Mouse (Mus musculus): ENCODE measurements around the gene Tet2. TPM values are rescaled to one million over a fixed set of nuclear protein-coding genes. Genes with fewer than 3 reads are reported as not detected.

Tet2 gene
- polyA plus RNA-seq, 1 experiment from 2014 or later: 12.9 TPM

DNA sequence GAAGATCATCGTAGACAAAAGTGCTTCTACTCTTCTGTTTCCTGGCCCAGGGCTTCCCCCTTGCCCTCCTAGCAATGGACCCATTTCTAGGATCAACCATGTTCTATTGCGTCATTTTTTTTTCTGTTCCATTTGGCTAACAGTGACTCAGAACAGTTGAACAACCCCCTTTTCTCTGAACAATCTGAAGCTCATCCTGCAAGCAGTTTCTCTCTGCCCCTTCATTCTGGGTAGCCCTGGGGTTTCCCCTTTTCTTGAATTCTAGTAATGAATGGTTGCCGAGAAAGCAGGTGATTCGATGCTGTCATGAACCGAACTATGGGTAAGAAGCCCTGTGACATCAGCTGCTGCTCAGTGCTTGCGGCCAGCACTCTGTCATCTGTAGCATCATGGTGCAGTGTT, 108.0 kb downstream of the Tet2 start:
- no peak overlapping the region for H3K9ac ChIP-seq (ENCODE audit: low read length)

DNA sequence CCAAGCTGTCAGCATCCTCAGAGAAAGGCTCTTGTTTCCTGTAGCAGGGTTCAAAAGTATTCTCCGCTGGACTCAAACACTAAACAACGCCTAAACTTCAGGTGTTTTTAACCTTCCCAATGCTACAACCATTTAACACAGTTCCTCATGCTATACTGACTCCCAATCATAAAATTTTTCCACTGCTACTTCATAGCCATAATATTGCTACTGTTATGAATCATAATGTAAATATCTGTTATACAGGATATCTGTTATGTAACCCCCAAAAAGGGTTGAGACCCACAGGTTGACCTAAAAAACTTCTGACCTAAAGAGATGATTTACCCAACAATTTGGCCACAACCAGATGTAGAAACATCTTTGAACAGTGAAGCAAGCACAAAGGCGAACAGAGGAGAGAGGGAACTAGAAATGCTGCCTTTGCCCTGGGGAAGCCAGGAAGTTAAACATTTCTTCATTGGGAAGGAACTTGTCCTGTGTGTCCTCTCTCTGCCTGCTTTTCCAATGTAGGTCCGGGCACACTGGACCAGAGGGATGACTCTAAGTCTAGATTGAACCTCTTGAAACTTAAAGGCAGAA, 108.6 kb downstream of the Tet2 start:
- ATAC-seq (ENCODE audit: low FRiP score, low TSS enrichment) (no peak), DNase-seq (ENCODE audit: low spot score) (no peak)
- TF ChIP-seq EP300 (optimal IDR thresholded peaks at IDR 0.05) (no peak), CTCF (IDR thresholded peaks at IDR 0.05; ENCODE audit: low read depth) (no peak)
- Histone ChIP-seq H3K9ac (ENCODE audit: low read length) (no peak overlapping the region), H3K4me3 (ENCODE audit: low read depth, low read length) (no peak overlapping the region), H3K27me3 (ENCODE audit: control insufficient read depth, insufficient read depth, low read length) (no peaks in the 10 kb centered on the region), H3K4me1 (replicated peaks; ENCODE audit: control insufficient read depth, insufficient read depth) (no peaks in the 10 kb centered on the region), H3K36me3 (ENCODE audit: control insufficient read depth, insufficient read depth, low read length) (no peaks in the 10 kb centered on the region), H3K4me2 (replicated peaks; ENCODE audit: low read depth) (no peak overlapping the region), H3K27ac (replicated peaks) (no peak overlapping the region), H3K9me3 (ENCODE audit: control insufficient read depth, low read length) (no peaks in the 10 kb centered on the region)
- WGBS: 85% methylated on average over 4 of the region's 4 CpGs

More for the DNA sequence above, 108.0 kb downstream of the Tet2 start:
- no peak for DNase-seq (ENCODE audit: low spot score)
- no peak overlapping the region for H3K27ac ChIP-seq (replicated peaks)
- H3K36me3 ChIP-seq (ENCODE audit: control insufficient read depth, insufficient read depth, low read length): no peaks in the 10 kb centered on the region
- H3K4me3 ChIP-seq (ENCODE audit: low read depth, low read length): no peak overlapping the region
- 88% methylated on average over 6 of the region's 6 CpGs for WGBS
- H3K27me3 ChIP-seq (ENCODE audit: control insufficient read depth, insufficient read depth, low read length): no peaks in the 10 kb centered on the region
- H3K4me2 ChIP-seq (replicated peaks; ENCODE audit: low read depth): no peak overlapping the region
- H3K4me1 ChIP-seq (replicated peaks; ENCODE audit: control insufficient read depth, insufficient read depth): no peaks in the 10 kb centered on the region
- no peak for TF ChIP-seq CTCF (IDR thresholded peaks at IDR 0.05; ENCODE audit: low read depth)
- TF ChIP-seq EP300 (optimal IDR thresholded peaks at IDR 0.05): no peak
- no peak for ATAC-seq (ENCODE audit: low FRiP score, low TSS enrichment)
- H3K9me3 ChIP-seq (ENCODE audit: control insufficient read depth, low read length): no peaks in the 10 kb centered on the region

DNA sequence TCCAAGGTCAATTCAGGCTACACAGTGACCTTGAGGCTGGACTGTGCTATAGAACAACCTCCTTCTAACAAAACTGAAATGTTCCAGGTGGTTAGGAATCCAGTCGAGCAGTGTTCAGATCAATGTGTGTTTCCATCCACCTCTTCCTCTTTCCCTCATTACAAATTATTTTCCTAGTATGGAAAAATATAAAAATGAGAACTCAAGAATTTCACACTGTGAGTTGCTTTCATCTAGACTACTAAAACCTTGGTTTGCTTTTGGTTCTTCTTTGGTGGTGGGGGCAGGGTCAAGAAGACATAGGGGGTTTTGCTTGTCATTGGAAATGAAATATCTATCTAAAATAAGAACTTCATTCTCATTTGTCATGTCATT, 109.2 kb downstream of the Tet2 start:
- no peaks in the 10 kb centered on the region for H3K4me1 ChIP-seq (replicated peaks; ENCODE audit: control insufficient read depth, insufficient read depth)
- H3K9me3 ChIP-seq (ENCODE audit: control insufficient read depth, low read length): no peaks in the 10 kb centered on the region
- ATAC-seq (ENCODE audit: low FRiP score, low TSS enrichment) (no peak), DNase-seq (ENCODE audit: low spot score) (no peak)
- H3K4me3 ChIP-seq (ENCODE audit: low read depth, low read length): no peak overlapping the region
- H3K27me3 ChIP-seq (ENCODE audit: control insufficient read depth, insufficient read depth, low read length): no peaks in the 10 kb centered on the region
- TF ChIP-seq CTCF (IDR thresholded peaks at IDR 0.05; ENCODE audit: low read depth): no peak
- TF ChIP-seq EP300 (optimal IDR thresholded peaks at IDR 0.05): no peak
- 80% methylated on average over 1 of the region's 1 CpGs for WGBS
- no peak overlapping the region for H3K9ac ChIP-seq (ENCODE audit: low read length)
- H3K36me3 ChIP-seq (ENCODE audit: control insufficient read depth, insufficient read depth, low read length): no peaks in the 10 kb centered on the region
- H3K27ac ChIP-seq (replicated peaks): no peak overlapping the region
- H3K4me2 ChIP-seq (replicated peaks; ENCODE audit: low read depth): no peak overlapping the region

DNA sequence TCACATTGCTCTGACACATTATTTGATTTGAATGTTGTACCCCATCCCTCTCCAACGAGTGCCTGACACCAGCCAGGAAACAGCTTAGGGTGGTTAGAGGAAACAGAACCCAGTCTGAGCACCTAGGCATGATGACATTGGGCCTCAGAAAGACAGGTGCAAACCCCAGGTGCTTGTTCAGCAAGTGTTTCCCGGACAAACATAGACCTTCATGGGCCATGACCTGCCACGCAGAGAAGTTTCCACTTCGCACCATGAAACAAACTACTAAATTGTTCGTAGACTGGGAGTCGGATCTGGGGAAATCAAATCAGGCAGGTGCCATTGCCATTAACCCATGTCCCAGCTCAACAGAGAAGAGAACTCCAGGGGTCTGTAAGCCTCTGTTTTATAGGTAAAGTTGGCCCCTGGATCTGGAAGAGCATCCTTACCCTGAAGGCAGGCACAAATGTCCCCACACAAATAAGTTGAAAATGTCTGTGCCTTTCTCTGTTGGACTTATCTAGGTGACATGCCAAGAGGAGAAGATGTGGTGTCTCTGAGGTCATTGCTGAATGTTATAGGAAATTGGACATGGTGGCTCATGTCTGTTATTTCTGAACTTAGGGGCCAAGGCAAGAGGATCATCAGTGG, 109.7 kb downstream of the Tet2 start:
- H3K4me2 ChIP-seq (replicated peaks; ENCODE audit: low read depth): no peak overlapping the region
- no peak overlapping the region for H3K4me3 ChIP-seq (ENCODE audit: low read depth, low read length)
- no peak overlapping the region for H3K9ac ChIP-seq (ENCODE audit: low read length)
- no peak for ATAC-seq (ENCODE audit: low FRiP score, low TSS enrichment)
- no peak for DNase-seq (ENCODE audit: low spot score)
- H3K27ac ChIP-seq (replicated peaks): no peak overlapping the region
- no peaks in the 10 kb centered on the region for H3K36me3 ChIP-seq (ENCODE audit: control insufficient read depth, insufficient read depth, low read length)
- no peaks in the 10 kb centered on the region for H3K27me3 ChIP-seq (ENCODE audit: control insufficient read depth, insufficient read depth, low read length)
- TF ChIP-seq CTCF (IDR thresholded peaks at IDR 0.05; ENCODE audit: low read depth) (no peak), EP300 (optimal IDR thresholded peaks at IDR 0.05) (no peak)
- no peaks in the 10 kb centered on the region for H3K9me3 ChIP-seq (ENCODE audit: control insufficient read depth, low read length)
- 88% methylated on average over 6 of the region's 6 CpGs for WGBS
- H3K4me1 ChIP-seq (replicated peaks; ENCODE audit: control insufficient read depth, insufficient read depth): no peaks in the 10 kb centered on the region

DNA sequence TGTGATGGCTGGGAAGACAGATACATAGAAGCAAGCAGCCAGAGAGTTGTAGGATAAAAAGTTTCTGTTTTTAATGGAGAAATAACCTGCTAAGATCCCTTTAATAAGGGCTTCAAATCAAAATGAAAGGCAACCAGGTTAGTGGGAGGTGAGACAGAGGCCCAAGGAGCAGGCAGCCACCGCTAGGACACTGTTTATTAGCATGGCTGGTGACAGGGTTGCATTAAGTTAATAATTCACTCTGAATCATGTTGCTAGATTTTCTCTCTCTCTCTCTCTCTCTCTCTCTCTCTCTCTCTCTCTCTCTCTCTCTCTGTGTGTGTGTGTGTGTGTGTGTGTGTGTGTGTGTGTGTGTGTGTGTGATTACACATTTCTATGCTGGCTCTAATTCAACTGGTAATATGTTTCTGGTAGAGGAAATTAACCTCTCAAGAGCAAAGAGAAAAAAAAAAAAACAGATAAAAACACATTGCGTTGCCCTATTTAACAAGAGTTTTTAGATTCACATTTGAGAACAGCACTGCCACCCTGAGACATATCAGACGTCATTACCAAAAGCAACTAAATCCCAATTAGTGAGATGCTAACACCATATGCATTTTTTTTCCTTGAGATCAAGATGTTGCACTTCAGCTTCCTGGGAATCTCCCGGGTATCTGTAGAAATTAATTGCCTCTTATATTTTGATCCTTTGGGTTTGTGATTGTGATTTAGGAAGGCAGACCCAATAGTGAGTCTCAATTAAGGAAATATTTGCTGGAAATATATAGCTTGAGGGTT, 115.4 kb downstream of the Tet2 start:
- ATAC-seq (ENCODE audit: low FRiP score, low TSS enrichment) (no peak), DNase-seq (ENCODE audit: low spot score) (no peak)
- no peaks in the 10 kb centered on the region for H3K36me3 ChIP-seq (ENCODE audit: control insufficient read depth, insufficient read depth, low read length)
- H3K4me2 ChIP-seq (replicated peaks; ENCODE audit: low read depth): no peak overlapping the region
- H3K4me1 ChIP-seq (replicated peaks; ENCODE audit: control insufficient read depth, insufficient read depth): no peaks in the 10 kb centered on the region
- H3K27ac ChIP-seq (replicated peaks): no peak overlapping the region
- TF ChIP-seq CTCF (IDR thresholded peaks at IDR 0.05; ENCODE audit: low read depth) (no peak), EP300 (optimal IDR thresholded peaks at IDR 0.05) (no peak)
- no peak overlapping the region for H3K4me3 ChIP-seq (ENCODE audit: low read depth, low read length)
- whole genome bisulfite sequencing: 65% methylated on average over 4 of the region's 4 CpGs
- no peak overlapping the region for H3K9ac ChIP-seq (ENCODE audit: low read length)
- no peaks in the 10 kb centered on the region for H3K27me3 ChIP-seq (ENCODE audit: control insufficient read depth, insufficient read depth, low read length)
- H3K9me3 ChIP-seq (ENCODE audit: control insufficient read depth, low read length): no peaks in the 10 kb centered on the region

DNA sequence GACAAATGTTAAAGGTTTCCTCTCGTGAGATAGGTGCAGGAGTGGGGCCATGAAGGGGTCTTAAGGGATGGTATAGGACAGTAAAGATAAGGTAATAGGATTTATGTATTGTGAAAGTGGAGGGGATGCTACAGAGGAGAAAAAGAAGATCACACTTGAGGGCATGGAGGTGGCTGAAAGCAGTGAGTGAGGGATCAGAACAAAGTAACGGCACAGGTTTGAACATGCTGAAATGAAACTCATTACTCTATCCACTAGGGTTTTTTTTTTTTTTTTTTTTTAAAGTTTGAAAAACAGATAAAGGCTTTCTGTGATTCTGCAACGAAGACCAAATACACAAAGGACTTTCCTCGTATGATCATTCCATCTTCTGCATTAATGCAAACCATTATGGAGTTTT, 116.9 kb downstream of the Tet2 start:
- Histone ChIP-seq H3K4me3 (ENCODE audit: low read depth, low read length) (no peak overlapping the region), H3K9ac (ENCODE audit: low read length) (no peak overlapping the region), H3K4me1 (replicated peaks; ENCODE audit: control insufficient read depth, insufficient read depth) (no peaks in the 10 kb centered on the region), H3K9me3 (ENCODE audit: control insufficient read depth, low read length) (no peaks in the 10 kb centered on the region), H3K36me3 (ENCODE audit: control insufficient read depth, insufficient read depth, low read length) (no peaks in the 10 kb centered on the region), H3K27me3 (ENCODE audit: control insufficient read depth, insufficient read depth, low read length) (no peaks in the 10 kb centered on the region), H3K27ac (replicated peaks) (no peak overlapping the region), H3K4me2 (replicated peaks; ENCODE audit: low read depth) (no peak overlapping the region)
- TF ChIP-seq EP300 (optimal IDR thresholded peaks at IDR 0.05) (no peak), CTCF (IDR thresholded peaks at IDR 0.05; ENCODE audit: low read depth) (no peak)
- ATAC-seq (ENCODE audit: low FRiP score, low TSS enrichment): no peak
- 73% methylated on average over 4 of the region's 4 CpGs for WGBS
- no peak for DNase-seq (ENCODE audit: low spot score)

Measured in stomach, postnatal 0 days (tissue).